Mouse (Mus musculus) heart, adult 2 months (tissue): ENCODE data around the gene Klk6.

Experiments
- CTCF ChIP-seq: fragments of 200-600 bp; IDR thresholded peaks from 2 replicates; pipeline ENCODE4 v1.8.1; 2022; ENCODE audit warnings: antibody characterized with exemption, mild to moderate bottlenecking, moderate library complexity
- POLR2A ChIP-seq: fragments of 200-500 bp; IDR thresholded peaks from 2 replicates; pipeline ENCODE4 v1.6.1; 2011; ENCODE audit warnings: mild to moderate bottlenecking, low read depth, low read length, control low read depth; ENCODE audit not compliant: insufficient read depth

DNA sequence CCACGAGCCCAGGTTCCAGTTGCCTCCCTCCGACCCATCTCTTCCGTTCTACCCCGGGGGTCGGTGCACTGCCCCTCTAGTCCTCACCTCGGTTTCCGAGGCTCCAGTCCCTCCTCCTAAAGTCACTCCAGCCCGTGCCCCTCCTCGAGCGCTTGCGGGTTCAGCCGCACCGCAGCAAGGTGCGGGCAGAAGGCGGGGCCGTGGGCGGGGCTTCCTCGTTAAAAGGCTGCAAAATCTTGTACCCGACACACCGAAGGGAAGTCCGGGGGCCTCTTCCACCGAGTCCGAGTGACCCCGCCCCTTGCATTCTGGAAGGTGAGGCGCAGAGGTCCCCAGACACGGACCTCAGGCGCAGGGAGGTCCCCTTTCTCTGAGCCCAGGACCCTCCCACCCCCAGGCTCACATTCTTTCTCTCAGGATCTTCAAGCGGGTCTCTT, 26.9 kb upstream of the Klk6 start, which contains the start of gene Klk8:
- TF ChIP-seq CTCF, result no peak
- TF ChIP-seq POLR2A, result no peak
